Mouse (Mus musculus) embryonic fibroblast, embryonic 13.5 days (primary cell): ENCODE data around the gene Arhgef38. TPM values are rescaled to one million over a fixed set of nuclear protein-coding genes. Genes with fewer than 3 reads are reported as not detected.

Experiments
- H3K27ac ChIP-seq: 2 replicates; pipeline ENCODE4 v1.5.1; 2012; ENCODE audit warnings: low read length, control low read depth, inconsistent platforms; ENCODE audit not compliant: insufficient read depth
- H3K4me1 ChIP-seq: 2 replicates; pipeline ENCODE4 v1.6.1; 2011; ENCODE audit warnings: low read length; ENCODE audit not compliant: control insufficient read depth, insufficient read depth
- H3K4me3 ChIP-seq: 2 replicates; pipeline ENCODE4 v1.5.1; 2011; ENCODE audit warnings: mild to moderate bottlenecking, control low read depth, low read length; ENCODE audit not compliant: insufficient read depth
- CTCF ChIP-seq: IDR thresholded peaks from 2 replicates; pipeline ENCODE4 v1.5.1; 2011; ENCODE audit warnings: mild to moderate bottlenecking, control low read depth, low read length, moderate library complexity, borderline replicate concordance; ENCODE audit not compliant: insufficient read depth
- POLR2A ChIP-seq: IDR thresholded peaks from 2 replicates; pipeline ENCODE4 v1.6.1; 2011; ENCODE audit warnings: low read depth, mild to moderate bottlenecking, control low read depth, low read length, moderate library complexity
- polyA plus RNA-seq: library from polyadenylated mRNA; stranded (reverse); fragments of >200 nt; gene quantifications from 2 replicates; pipeline ENCODE4 v1.2.4, GENCODE M21; 2011; ENCODE audit warnings: low read depth; ENCODE audit not compliant: missing spikeins, insufficient read length

Gene Arhgef38
- polyA plus RNA-seq, 1 experiment: not detected

- TF ChIP-seq POLR2A (no peak), CTCF (no peak)
- H3K27ac ChIP-seq: no peak overlapping the region
- H3K4me3 ChIP-seq: no peak overlapping the region
- H3K4me1 ChIP-seq: no peaks in the 10 kb centered on the region
Measured at GRCm38 (mm10) chr3:133151629-133152028, 83.1 kb downstream of the Arhgef38 start.

GRCm38 (mm10) chr3:133144511-133145147, 90.1 kb downstream of the Arhgef38 start:
- Histone ChIP-seq H3K4me3 (no peak overlapping the region), H3K4me1 (no peaks in the 10 kb centered on the region)
- TF ChIP-seq CTCF: no peak
- no peak for TF ChIP-seq POLR2A

GRCm38 (mm10) chr3:133141877-133142276, 92.9 kb downstream of the Arhgef38 start:
- TF ChIP-seq POLR2A (no peak), CTCF (no peak)
- Histone ChIP-seq H3K4me3 (no peak overlapping the region), H3K4me1 (no peaks in the 10 kb centered on the region), H3K27ac (no peak overlapping the region)

More at GRCm38 (mm10) chr3:133144511-133145147, 90.1 kb downstream of the Arhgef38 start:
- H3K27ac ChIP-seq: no peak overlapping the region

GRCm38 (mm10) chr3:133132611-133133010, 102.1 kb downstream of the Arhgef38 start:
- Histone ChIP-seq H3K4me3 (no peak overlapping the region), H3K4me1 (no peaks in the 10 kb centered on the region), H3K27ac (no peak overlapping the region)
- TF ChIP-seq CTCF: no peak
- no peak for TF ChIP-seq POLR2A

- Histone ChIP-seq H3K4me3 (no peak overlapping the region), H3K4me1 (no peaks in the 10 kb centered on the region), H3K27ac (no peak overlapping the region)
- TF ChIP-seq POLR2A (no peak), CTCF (no peak)
Measured at GRCm38 (mm10) chr3:133131372-133131771, 103.4 kb downstream of the Arhgef38 start.

- Histone ChIP-seq H3K27ac (no peak overlapping the region), H3K4me1 (no peaks in the 10 kb centered on the region), H3K4me3 (no peak overlapping the region)
- TF ChIP-seq CTCF (no peak), POLR2A (no peak)
Measured at GRCm38 (mm10) chr3:133113281-133113680, 121.5 kb downstream of the Arhgef38 start.

GRCm38 (mm10) chr3:133111741-133112140, 123.0 kb downstream of the Arhgef38 start:
- no peak for TF ChIP-seq POLR2A
- TF ChIP-seq CTCF: no peak
- Histone ChIP-seq H3K27ac (no peak overlapping the region), H3K4me1 (no peaks in the 10 kb centered on the region), H3K4me3 (no peak overlapping the region)

GRCm38 (mm10) chr3:133109844-133110243, 124.9 kb downstream of the Arhgef38 start:
- H3K27ac ChIP-seq: no peak overlapping the region
- no peaks in the 10 kb centered on the region for H3K4me1 ChIP-seq
- TF ChIP-seq POLR2A: no peak
- TF ChIP-seq CTCF: no peak
- no peak overlapping the region for H3K4me3 ChIP-seq

GRCm38 (mm10) chr3:133108731-133109130, 126.0 kb downstream of the Arhgef38 start:
- TF ChIP-seq CTCF (no peak), POLR2A (no peak)
- no peaks in the 10 kb centered on the region for H3K4me1 ChIP-seq
- H3K4me3 ChIP-seq: no peak overlapping the region
- no peak overlapping the region for H3K27ac ChIP-seq

GRCm38 (mm10) chr3:133104436-133104835, 130.3 kb downstream of the Arhgef38 start:
- no peak overlapping the region for H3K27ac ChIP-seq
- no peak overlapping the region for H3K4me3 ChIP-seq
- no peak for TF ChIP-seq POLR2A
- TF ChIP-seq CTCF: no peak
- no peaks in the 10 kb centered on the region for H3K4me1 ChIP-seq
